Mouse (Mus musculus): ENCODE data around the gene Actl6b.
A peak's percentile ranks its signal among the peaks of the same experiment; 100 is the strongest.

Gene Actl6b

DNA sequence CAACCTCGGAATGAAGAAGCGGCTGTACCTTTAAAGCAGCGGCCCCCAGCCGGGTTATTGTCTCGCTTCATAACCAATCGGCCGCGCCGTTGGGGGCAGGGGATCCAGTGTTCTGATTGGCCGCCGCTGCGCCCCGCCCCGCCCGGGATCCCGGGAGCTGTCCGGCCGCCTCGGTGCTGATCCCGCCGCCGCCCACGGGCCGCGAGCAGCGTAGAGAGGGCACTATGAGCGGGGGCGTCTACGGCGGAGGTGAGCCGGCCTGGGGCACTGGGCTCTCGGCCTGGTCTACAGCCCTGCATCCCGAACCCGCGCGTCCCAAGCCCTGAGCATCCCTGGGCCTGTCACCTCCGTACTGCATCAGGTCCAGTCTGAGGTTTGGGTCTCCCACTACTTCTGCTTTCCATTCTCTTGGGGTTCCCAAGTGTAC lies at the start of gene Actl6b:
Gene Actl6b, plus strand, starts transcription at position 107 of the 427 bp plus-strand sequence.
- DNase-seq (ENCODE audit: low read depth, low spot score), result peak; percentile 76

DNA sequence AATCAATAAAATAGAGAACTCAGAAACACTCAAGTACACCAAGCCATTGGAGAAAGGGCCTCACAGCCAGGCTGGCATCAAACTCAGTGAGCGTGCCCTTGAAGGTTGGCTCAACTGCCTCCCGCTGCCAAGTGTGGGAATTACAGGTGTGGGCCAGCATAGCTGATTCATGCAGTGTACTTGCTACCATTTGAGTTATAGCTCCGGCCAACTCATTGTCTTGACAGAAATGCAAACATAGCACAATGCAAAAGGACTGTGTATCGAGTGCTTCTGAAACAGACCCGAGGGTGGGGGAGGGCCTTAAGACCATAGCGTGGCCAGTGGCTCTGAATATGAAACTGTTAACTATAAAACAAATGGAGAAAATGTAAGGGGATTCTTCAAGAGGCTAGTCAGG lies 49.3 kb upstream of the Actl6b start:
- DNase-seq (ENCODE audit: low read depth, low spot score), result no peak

DNA sequence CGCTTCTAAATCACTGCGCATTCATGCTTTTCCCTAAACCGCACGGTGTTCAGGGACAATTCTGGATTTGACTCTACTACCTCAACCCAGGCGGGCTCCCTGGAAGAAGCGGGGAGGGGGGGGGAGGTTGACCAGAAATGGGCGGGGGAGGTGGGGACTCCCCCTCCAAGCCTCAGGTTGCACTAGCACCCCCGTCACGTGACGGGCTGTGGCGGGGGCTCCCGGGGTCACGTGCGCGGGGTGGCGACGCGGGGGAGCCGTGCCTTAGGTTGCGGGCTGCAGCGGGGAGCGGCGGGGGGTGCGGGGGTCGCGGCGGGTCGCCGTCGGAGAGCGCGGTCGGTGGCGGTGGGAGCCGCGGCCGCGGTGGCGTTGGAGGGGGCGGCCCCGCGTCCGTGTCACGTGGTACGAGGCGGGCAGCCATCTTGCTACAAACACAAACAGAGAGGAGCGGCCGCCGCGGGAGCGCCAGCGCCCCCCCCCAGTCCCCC lies 43.3 kb upstream of the Actl6b start:
- DNase-seq (ENCODE audit: low read depth, low spot score), result no peak

DNA sequence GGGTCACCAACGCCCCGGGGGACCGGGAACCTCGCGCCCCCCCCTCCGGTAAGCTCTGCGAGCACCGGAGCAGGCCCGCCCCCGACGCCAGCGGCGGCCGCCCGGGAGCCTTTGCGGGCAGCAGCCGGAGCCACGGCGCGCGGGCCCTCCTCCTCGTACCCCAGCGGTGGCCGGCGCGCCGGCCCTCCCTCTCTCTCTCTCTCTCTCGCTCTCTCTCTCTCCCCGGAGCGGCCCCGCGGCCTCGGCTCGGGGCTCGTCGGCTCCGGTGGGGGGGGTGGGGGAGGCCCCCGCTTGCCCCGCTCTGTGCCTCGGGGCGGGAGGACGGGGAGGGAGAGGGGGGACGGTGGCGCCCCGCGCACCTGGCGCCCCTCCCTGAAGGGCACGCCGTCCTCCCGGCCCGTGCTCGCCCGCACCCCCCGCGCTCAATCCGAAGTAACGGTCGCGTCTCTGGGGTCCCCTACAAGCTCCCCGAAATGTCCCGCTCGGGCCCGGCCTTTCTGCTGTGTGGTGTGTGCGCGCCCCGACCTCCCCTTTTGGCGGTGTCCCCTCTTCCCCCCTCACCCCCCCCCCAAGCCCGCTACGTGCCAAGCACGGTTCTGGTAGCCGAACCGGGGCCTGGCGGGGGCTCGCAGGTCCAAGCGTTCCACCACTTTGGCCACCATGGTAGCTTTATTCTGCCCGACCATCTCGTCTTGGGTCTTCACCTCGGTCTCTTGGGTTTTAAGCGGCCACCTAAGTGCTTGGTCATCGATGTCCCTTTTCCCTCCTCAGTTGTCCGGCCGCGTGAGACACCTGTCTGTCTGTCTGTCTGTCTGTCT lies 42.5 kb upstream of the Actl6b start:
- no peak for DNase-seq (ENCODE audit: low read depth, low spot score)

DNA sequence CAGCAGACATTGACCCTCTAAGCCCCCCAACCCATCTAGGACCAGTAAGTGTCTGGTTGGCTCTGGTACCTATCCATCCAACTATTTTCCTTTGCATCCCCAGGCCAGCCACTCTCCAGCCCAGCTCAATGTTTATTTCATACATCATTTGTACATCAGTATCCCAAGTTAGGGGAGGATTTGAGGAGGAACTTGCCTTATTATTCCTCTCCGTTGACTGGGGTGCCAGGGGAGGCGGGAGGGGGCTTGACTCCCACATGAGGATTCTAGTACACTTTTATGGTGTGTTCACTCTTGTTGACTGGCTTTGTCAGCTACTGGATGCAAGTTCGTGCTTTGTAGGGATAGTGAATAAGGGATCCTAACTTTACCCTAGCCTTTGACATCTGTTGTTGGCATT lies 41.6 kb upstream of the Actl6b start:
- no peak for DNase-seq (ENCODE audit: low read depth, low spot score)

DNA sequence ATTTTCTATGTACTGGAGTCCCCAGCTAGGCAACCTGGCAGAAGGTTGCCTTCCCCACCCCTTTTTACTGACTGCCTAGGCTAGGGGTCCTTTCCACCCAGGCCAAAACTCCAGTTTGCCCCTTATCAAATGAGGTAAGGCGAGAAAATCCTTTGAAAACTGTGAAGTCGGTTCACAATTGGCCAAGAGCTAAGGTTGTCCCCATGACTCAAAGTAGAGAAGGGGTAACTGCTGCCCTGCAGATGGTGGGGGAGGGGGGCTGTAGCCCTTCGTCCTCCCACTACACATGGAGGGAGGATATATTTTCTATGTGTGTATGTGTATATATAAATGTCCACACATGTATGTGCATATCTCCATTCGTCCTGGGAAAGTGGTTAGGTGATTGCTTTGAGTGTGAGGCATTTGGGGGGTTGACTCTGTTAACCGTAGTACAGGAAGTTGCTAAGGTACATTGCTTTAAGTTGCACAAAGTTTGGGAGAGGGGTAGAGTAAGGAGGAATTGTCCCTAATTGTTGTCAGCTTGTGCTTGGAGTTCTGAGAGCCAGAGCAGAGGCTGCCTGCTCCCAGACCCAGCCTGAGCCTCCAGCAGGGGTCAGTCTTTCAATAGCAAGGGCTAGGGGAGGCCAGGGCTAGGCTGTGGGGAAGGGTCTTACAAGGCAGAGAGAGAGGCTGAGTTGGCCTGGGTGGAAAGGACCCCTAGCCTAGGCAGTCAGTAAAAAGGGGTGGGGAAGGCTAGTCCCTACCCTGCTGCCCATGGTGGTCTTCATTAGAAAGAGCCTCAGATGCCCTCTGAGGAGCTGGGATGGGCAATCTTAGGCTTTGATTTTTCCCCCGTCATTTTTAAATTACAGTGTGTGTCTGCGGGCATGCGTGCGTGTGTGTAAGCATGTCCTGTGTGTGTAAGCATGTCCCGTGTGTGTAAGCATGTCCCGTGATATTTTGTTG lies 40.2 kb upstream of the Actl6b start:
- DNase-seq (ENCODE audit: low read depth, low spot score), result no peak

DNA sequence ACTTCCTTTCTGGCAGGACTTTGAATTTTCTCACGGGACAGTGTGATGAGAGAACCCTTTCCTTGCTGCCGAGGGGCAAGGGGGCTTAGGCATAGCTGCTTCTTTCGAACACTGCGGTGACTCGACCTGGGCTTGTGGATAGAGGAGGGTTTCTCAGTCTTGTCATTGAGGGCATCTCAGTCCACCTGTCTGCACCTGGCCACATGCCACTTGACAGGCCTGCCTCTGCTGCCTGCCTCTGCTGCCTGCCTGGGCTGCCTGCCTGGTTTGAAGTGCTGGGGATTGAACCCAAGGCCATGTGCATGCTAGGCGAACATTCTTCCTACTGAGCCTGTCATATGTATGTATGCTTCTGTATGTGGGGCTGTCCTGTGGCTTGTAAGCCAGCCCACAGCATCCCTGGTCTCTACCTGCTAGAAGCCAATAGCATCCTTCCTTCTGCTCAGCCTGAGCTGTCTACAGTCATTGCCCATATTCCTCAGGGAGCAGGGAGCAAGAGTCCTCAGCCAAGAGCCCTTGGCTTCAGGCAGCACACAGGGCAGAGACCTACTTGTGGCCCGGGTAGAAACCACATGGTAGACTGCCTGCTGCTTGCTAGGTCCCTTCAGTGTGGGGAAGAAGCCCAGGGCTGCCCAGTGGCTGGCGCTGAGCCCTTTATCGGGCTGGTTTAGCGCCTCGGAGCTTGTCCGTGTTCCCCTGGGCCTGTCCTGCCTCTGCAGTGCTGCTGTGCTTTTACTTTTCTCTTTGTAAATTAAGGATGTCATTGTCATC lies 39.2 kb upstream of the Actl6b start:
- no peak for DNase-seq (ENCODE audit: low read depth, low spot score)

DNA sequence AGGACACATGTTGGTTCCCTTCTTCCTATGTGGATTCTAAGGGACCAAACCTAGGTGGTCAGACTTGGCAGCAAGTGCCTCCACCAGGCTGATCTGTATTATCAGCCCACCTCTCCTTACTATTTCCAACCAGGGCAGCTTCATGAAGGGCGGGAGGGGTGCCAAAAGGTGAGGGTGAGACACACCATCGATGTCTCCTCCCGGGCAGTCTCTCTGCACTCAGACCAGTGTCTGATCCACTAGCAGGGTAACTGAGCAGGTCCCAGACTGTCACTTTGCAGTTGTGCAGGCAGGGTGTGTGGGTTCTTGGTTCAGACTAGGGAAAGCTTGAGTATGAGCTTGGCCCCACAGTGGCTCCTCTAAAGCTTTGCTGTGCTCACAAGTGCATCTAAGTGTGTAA lies 38.5 kb upstream of the Actl6b start:
- no peak for DNase-seq (ENCODE audit: low read depth, low spot score)

DNA sequence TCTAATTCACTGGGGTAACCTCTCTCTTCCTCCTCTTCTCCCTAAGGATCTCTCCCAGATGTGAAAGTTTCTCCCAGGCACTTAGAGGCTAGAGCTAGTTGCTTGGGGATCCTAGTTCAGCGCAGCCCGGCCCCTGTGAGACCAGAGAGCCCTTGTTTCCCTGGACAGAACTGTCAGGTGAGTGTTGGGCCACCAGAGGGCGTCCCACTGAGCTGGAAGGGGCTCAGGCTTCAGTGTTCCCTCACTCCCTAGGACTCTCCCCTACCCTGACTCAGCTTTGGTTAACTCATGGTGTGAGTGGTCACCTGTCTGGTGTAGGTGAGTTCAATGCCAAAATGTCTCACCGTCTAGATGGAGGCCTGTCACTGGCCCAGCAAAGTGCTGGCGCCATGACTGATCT lies 34.9 kb upstream of the Actl6b start, which contains the start of gene Gigyf1:
Gene Gigyf1, plus strand, starts transcription at position 113 of the 400 bp plus-strand sequence.
- no peak for DNase-seq (ENCODE audit: low read depth, low spot score)

DNA sequence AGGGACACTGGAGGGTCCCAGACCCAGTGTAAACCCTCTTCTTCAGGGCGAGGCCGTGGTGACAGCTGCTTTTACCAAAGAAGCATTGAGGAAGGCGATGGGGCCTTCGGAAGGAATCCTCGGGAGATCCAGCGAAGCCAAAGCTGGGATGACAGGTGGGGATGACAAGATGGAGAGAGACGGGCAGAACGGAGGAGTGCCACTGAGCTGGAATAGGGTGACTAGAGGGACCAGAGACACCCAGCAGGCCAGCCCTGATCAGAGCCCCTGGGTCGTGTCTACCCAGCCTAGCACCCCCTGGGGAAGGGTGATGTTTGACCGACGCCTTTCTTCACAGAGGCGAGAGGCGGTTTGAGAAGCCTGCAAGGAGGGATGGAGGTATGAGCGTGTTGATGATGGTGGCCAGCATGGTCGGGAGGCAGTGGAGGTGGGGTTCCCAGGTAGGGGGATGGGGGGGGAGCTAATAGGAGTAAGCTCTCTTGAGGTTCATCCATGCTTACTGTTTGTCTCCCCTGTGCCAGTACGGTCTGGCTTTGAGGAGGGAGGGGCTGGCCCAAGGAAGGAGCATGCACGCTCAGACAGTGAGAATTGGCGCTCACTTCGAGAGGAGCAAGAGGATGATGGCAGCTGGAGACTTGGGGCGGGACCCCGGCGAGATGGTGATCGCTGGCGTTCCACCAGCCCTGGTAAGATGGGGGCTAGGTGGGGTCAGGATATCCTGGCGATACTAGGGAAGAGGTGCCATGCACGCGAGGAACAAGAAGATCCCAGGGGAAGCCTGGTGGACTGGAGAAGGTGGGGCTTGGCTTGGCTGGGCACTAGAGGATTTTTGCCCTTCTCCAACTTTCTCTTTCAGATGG lies 33.4 kb upstream of the Actl6b start:
- no peak for DNase-seq (ENCODE audit: low read depth, low spot score)

DNA sequence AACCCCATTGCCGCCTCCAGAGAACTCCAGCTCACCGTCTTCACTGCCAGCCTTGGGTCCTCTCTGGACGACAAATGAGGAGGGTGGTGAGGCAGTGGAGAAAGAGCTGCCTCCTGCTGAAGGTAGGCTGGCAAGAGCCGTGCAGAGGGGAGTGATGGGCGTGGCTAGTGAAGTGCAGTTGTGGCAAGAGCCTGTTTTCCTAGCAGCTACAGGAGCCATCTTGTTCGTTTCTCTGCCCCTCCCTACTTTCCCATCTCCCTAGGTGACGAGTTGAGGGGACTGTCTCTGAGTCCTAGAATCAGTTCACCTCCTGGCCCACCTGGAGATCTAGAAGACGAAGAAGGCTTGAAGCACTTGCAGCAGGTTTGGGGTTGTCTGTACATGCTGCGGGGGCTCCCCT lies 31.5 kb upstream of the Actl6b start:
- DNase-seq (ENCODE audit: low read depth, low spot score), result no peak

DNA sequence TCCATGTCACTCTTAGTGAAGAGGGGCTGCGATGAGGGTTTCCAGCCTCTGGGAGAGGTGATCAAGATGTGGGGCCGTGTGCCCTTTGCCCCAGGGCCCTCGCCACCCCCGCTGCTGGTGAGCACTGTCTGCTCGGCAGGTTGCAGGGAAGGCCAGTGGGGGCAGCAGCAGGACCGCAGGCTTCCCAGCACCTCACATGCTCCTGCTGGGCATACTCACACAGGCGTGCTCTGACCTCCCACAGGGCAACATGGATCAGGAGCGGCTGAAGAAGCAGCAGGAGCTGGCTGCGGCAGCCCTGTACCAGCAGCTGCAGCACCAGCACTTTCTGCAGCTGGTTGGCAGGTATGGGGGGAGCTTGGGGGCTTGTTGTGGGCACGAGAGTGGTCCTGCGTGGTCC lies 30.6 kb upstream of the Actl6b start:
- DNase-seq (ENCODE audit: low read depth, low spot score), result no peak

DNA sequence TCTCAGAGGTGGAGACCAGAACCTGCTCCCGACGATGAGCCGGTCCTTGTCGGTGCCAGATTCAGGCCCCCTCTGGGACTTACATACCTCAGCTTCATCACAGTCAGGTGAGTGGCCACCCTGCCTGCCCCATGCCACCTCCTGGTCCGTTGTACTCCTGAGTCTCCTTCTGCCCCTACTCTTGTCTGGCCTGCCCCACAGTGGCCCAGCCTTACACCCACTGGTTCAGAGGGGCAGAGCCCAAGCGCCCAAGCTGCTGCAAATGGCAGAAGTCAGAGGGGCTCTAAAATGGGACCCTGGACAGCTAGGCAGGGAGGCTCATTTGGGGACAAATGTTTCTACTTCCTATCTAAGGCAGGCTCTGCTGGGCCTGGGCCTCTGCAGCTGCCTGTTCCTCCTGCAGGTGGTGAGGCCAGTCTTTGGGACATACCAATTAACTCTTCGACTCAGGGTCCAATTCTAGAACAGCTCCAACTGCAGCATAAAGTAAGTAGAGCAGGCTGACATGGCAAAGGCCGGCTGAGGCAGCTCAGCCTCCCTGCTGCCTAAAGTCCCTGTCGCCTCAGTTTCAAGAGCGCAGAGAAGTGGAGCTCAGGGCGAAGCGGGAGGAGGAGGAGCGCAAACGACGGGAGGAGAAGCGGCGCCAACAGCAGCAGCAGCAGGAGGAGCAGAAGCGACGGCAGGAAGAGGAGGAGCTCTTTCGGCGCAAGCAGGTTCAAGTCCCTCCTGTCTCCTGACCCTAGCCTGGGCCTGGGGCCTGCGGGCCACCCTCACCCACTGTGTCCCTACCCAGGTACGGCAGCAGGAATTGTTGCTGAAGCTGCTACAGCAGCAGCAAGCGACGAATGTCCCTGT lies 29.7 kb upstream of the Actl6b start:
- no peak for DNase-seq (ENCODE audit: low read depth, low spot score)

DNA sequence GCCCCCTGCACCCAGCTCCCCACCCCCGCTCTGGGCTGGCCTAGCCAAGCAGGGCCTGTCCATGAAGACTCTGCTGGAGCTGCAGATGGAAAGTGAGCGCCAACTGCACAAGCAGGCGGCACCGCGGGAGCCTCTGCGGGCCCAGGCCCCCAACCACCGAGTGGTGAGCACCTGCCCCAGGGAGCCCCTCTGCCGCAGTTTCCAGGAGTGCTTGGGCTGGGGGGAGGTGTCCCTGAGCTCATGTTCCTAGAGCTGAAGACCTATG lies 29.1 kb upstream of the Actl6b start:
- DNase-seq (ENCODE audit: low read depth, low spot score), result no peak

DNA sequence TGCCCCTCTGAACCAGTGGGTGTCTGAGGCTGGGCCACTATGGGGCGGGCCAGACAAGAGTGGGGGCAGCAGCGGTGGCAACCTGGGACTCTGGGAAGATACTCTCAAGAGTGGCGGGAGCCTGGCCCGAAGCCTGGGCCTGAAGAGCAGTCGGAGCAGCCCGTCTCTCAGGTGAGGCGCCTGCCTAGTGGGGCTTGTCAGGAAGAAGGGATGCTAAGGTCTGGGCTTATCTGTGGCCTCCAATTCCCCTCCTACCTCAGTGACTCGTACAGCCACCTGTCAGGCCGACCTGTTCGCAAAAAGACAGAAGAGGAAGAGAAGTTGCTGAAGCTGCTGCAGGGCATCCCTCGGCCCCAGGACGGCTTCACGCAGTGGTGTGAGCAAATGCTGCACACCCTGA lies 28.6 kb upstream of the Actl6b start:
- DNase-seq (ENCODE audit: low read depth, low spot score), result no peak

DNA sequence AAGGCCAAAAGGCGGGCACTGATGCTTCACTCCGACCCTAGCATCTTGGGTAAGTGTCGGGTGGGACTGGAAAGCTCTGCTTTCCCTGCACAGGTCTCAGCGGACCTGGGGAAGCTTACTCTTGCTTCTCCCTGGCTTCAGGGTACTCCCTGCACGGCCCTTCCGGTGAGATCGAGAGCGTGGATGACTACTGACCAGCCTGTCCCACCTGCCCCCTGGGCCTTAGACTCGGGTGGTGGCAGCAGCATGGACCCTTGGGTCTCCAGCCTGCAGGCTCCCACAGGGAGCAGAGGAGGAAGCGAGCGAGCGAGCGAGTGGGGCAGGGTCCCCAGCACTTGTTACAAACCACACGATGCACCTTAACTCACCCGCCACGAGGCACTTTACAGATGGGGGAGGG lies 27.8 kb upstream of the Actl6b start:
- no peak for DNase-seq (ENCODE audit: low read depth, low spot score)

DNA sequence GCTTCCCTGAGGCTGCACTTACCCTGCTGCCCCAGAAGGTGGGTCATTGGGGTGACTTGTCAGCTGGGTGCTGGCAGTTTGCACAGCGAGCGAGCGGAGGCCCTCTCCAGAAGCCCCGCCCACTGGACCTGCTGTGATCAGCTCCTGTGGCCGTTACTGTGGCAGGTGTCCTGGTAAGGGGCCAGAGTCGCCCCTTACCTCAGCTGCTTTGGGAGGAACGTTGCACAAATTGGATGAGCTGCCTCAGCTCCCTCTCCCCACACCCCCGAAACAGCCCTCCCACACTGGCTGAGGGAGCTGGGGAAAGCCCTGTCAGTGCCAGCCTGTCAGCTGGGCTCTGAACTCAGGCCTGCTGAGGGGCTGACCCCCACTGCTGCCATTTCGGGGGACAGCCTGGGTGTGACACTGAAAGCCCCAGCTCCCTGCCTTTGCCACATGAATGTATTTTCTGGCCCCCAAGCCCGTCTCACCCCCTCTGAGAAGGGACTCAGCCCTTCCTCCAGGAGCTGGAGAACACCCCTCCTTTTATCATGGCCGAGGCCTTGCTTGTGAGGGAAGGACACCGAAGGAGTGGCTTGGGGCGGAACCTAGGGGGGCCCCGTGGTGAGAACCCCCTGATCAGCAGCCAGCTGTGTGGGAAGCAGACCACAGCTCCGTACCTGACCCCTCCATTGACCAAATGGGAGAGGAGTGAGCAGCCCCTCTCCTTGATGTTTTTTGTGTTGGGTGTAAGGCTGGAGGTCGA lies 27.0 kb upstream of the Actl6b start:
- no peak for DNase-seq (ENCODE audit: low read depth, low spot score)

DNA sequence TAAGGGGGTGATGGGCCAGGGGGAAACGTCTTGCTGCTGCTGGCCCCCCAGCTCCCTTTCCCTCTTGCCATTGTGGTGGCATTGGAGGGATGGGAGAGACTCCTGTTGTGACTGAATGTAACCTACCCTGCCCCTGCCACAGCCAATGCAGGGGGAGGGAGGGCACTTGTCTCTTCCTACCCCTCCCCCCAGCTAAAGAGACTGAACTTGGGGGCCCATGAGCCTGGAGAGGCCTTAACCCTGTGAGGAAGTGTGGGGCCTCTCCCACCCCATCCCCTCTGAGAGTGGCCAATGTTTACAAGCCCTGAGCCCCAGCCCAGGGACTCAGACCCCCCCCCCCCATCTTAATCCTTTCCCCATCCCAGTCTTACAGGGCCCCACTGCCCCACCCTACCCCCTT lies 25.9 kb upstream of the Actl6b start:
- DNase-seq (ENCODE audit: low read depth, low spot score), result no peak

DNA sequence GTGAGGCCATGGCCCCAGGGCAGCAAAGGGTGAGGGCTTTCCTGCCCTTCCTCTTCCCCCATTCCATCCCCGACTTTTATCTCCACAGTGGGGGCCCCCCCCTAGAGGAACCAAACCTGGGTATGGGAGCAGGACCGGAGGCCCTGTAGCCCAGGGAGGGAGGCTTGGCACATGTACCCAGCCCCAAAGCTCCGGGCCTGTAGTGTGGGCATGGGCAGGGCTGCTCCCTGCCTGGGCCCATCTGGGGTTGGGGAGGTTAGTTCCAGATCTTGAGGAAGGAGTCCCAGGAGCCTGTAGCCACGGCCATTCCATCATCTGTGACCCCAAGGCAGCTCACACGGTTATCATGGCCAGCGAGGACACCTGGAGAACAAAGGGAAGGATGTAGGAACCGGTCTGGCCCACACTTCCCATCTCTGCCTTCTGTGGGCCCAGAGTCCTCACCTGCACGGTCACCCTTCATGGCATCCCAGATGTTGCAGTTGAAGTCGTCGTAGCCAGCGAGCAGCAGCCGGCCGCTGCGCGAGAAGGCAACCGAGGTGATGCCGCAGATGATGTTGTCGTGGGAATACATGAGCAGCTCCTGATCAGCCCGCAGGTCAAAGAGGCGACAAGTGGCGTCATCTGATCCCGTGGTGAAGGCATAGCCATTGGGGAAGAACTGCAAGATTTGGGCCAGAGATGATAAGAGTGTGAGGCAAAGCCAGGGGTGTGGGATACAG lies 24.9 kb upstream of the Actl6b start:
- DNase-seq (ENCODE audit: low read depth, low spot score), result no peak
